Mouse (Mus musculus) spleen, adult 2 months (tissue): ENCODE results near the gene G430095P16Rik.

Experiments
- CTCF ChIP-seq: fragments of 200-500 bp; IDR thresholded peaks from 2 replicates; pipeline ENCODE4 v1.5.1; 2011; ENCODE audit warnings: mild to moderate bottlenecking, inconsistent platforms; ENCODE audit not compliant: insufficient read depth, insufficient read length, insufficient replicate concordance; ENCODE audit errors: extremely low read depth
- POLR2A ChIP-seq: fragments of 200-500 bp; IDR thresholded peaks from 2 replicates; pipeline ENCODE4 v1.6.1; 2011; ENCODE audit warnings: low read depth, low read length, inconsistent platforms

DNA sequence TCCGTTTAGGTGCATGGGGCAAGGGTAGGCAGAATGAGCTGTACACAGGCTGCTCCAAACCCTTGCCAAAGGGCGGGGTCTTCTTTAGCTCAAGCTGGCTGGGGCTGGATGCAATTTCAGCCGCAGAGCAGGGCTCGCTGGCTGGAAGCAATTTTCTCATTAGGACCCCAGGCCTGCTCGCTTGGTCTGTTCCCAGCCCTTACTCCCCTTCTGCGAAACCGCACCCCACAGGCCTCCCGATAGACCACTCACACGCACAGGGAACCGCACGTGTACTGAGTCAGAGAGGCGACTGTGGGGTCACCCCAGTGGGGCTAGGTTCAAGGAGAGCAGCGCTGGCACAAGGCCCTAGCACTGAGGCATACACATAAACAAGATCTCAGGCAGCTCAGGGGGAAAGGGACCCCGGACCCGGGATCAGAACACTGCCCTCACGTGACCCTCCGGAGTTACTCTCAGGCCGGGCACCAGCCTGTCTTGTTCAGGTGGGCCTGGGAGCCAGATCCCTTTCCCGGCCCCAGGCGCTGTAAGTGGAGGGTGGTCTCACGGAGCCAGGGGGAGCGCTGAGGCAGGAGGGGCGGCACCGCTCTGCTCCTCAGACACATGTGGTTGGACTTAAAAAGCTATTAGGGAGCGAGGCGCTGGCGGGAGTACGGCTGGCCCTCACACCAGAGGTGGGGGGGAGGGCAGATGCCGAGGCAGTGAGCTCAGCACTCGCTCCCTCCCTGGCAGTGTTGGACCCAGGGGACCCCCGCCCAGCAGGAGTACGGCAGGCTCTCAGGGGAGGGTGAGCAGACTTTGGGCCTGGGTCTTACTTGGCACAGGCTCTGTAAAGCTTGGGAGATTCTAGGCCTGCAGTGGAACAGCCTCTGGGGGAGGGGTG is 19.6 kb downstream of the G430095P16Rik start:
- TF ChIP-seq CTCF (no peak), POLR2A (no peak)
